17 mouse cellular contexts compared by ENCODE assay signal in the genomic region with DNA sequence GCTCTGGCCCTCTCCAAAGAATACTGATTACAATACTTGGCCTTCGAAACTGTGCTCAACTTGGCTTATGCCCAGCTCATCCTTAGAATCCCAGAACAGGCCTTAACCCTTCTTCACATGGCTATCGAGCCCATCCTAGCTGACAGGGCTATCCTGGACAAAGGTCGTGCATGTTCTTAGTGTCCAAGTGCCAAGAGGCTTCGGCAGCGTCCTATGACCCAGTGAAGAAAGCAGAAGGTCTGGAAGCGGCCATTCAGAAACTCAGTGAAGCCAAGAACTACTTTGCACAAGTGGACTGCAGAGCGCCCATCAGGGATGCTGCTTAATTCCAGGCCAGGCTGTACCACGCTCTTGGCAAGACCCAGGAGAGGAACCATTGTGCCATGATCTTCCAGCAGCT. TPM values are rescaled to one million over a fixed set of nuclear protein-coding genes. Genes with fewer than 3 reads are reported as not detected.
"Had no signal": no experiment of that assay in that cellular context is flagged by ENCODE, and none has a peak within 500 bp of the region (broad histone marks: within the 10 kb centered on the region; RNA-seq: fewer than 3 reads in every experiment).

No protein-coding gene starts in this region.

RNA-seq across cellular contexts. Expression of a gene that starts 10.4 kb away (rescaled TPM):
- total RNA-seq: gastrocnemius, adult 2 months; gastrocnemius, postnatal 10 days; gastrocnemius, postnatal 25 days; gastrocnemius, postnatal 4 days; granulocyte monocyte progenitor cell, adult 5-6 weeks; heart, adult 2 months; heart, postnatal 14 days; heart, postnatal 36 days; hindbrain, postnatal 0 days; layer of hippocampus, adult 18-20 months; layer of hippocampus, adult 8-10 months; layer of hippocampus, postnatal 10 days; layer of hippocampus, postnatal 25 days; left cerebral cortex, adult 2 months; left cerebral cortex, postnatal 14 days; left cerebral cortex, postnatal 36 days had no signal

RNA-seq across cellular contexts. Expression of a gene that starts 10.5 kb away (rescaled TPM):
- total RNA-seq: gastrocnemius, adult 2 months; gastrocnemius, postnatal 10 days; gastrocnemius, postnatal 25 days; gastrocnemius, postnatal 4 days; granulocyte monocyte progenitor cell, adult 5-6 weeks; heart, adult 2 months; heart, postnatal 14 days; heart, postnatal 36 days; hematopoietic stem cell, adult 5-6 weeks; hindbrain, postnatal 0 days; layer of hippocampus, adult 18-20 months; layer of hippocampus, adult 8-10 months; layer of hippocampus, postnatal 10 days; layer of hippocampus, postnatal 25 days; left cerebral cortex, adult 2 months; left cerebral cortex, postnatal 14 days; left cerebral cortex, postnatal 36 days had no signal
